Mouse (Mus musculus) cerebellum, adult 2 months (tissue): Measurements from ENCODE around the gene Atp10b.

Experiments used
- CTCF ChIP-seq: fragments of 200-500 bp; IDR thresholded peaks from 2 replicates; pipeline ENCODE4 v1.5.1; 2011; ENCODE audit warnings: low read depth, mild to moderate bottlenecking, control low read depth, low read length, moderate library complexity, borderline replicate concordance; ENCODE audit not compliant: insufficient read depth
- POLR2A ChIP-seq: fragments of 200-500 bp; IDR thresholded peaks from 2 replicates; pipeline ENCODE4 v1.6.1; 2011; ENCODE audit warnings: low read length, control low read depth, borderline replicate concordance; ENCODE audit not compliant: insufficient read depth

DNA sequence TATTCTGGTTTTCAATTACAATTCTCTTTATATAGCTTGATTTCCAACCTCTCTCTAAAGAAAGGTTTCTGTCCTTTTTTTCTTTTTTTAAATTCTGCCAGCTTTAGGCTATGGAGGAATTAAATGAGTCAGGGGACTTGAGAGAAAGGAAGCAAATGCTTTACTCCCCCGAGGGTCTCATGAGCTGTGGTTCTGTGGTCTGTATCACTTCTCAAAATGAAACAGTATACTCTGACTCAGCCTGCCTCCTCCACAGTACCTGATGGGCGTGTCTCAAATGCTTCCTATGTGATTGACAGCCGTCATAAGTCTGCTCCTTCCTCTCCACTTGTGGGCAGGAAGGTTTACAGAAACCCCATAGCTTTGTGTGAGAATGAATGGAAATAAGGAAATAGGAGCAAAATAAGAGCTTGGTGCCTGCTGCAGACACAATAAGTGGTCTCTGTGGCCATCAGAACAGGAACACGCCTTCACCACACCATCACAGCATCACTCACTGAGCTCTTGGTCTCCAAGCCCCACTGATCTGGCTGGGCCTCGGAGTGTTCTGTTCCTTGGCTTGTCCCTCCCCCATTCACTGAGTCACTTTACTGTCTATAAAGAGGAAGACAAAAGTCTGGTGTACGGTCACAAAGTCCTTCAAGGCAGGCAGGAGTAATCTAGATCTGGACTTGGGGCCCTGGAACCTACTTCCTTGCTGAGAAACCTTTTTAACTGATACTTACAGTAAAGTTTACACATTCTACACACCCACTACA, 24.9 kb downstream of the Atp10b start:
- no peak for TF ChIP-seq CTCF
- no peak for TF ChIP-seq POLR2A
